Mouse (Mus musculus) midbrain, postnatal 0 days (tissue): ENCODE data around the gene Bckdha. TPM values are rescaled to one million over a fixed set of nuclear protein-coding genes. Genes with fewer than 3 reads are reported as not detected.

Experiments
- ATAC-seq: fragments of 200-750 bp; cut with Nextera tagmentation; 2 replicates; pipeline ENCODE4 v1.8.0; 2017; ENCODE audit warnings: moderate number of reproducible peaks, mild to moderate bottlenecking, moderate TSS enrichment, moderate library complexity; ENCODE audit not compliant: low FRiP score
- DNase-seq: peaks from one replicate; pipeline ENCODE4 v3.0.0-alpha.2; 2015; ENCODE audit warnings: low spot score
- H3K27ac ChIP-seq: fragments of 300-500 bp; sonication (generic); 2 replicates; pipeline ENCODE4 v1.5.1; 2014; ENCODE audit warnings: low read depth, mild to moderate bottlenecking, low read length, mixed read lengths
- H3K27me3 ChIP-seq: fragments of 300-500 bp; sonication (generic); 2 replicates; pipeline ENCODE4 v1.6.1; 2014; ENCODE audit warnings: low read length, control low read depth, mixed read lengths; ENCODE audit not compliant: insufficient read depth
- H3K36me3 ChIP-seq: fragments of 300-500 bp; sonication (generic); 2 replicates; pipeline ENCODE4 v1.6.1; 2014; ENCODE audit warnings: low read length, control low read depth, mixed read lengths; ENCODE audit not compliant: insufficient read depth
- H3K4me1 ChIP-seq: fragments of 300-500 bp; sonication (generic); 2 replicates; pipeline ENCODE4 v1.6.1; 2014; ENCODE audit warnings: mild to moderate bottlenecking, control low read depth, antibody characterized with exemption, low read length, mixed read lengths; ENCODE audit not compliant: insufficient read depth
- H3K4me2 ChIP-seq: fragments of 300-500 bp; sonication (generic); 2 replicates; pipeline ENCODE4 v1.6.1; 2014; ENCODE audit warnings: low read depth, mild to moderate bottlenecking, low read length, mixed read lengths; ENCODE audit not compliant: poor library complexity, severe bottlenecking
- H3K4me3 ChIP-seq: fragments of 300-500 bp; sonication (generic); 2 replicates; pipeline ENCODE4 v1.5.1; 2014; ENCODE audit warnings: low read depth, mild to moderate bottlenecking, low read length, moderate library complexity
- H3K9ac ChIP-seq: fragments of 300-500 bp; sonication (generic); replicated peaks from 2 replicates; pipeline ENCODE4 v1.6.1; 2014; ENCODE audit warnings: mild to moderate bottlenecking, low read length, moderate library complexity, mixed read lengths; ENCODE audit not compliant: poor library complexity, severe bottlenecking
- H3K9me3 ChIP-seq: fragments of 300-500 bp; sonication (generic); 2 replicates; pipeline ENCODE4 v1.6.1; 2016; ENCODE audit warnings: low read length, control low read depth
- CTCF ChIP-seq: IDR thresholded peaks from 2 replicates; pipeline ENCODE4 v1.5.1; 2016; ENCODE audit warnings: antibody characterized with exemption, mild to moderate bottlenecking
- WGBS: fragments of 180-500 bp; shearing (Covaris S2); extraction: QIAGEN DNeasy Blood & Tissue Kit; methylation state at CpG from one replicate; pipeline ENCODE4 v1.1.7; 2014; 5-methylcytosine and 5-hydroxymethylcytosine counted together
- polyA plus RNA-seq: library from polyadenylated mRNA; unstranded; fragments of >200 nt; fragmentation: Nextera tagmentation; extraction: Ambion mirVana; gene quantifications from 2 replicates; pipeline ENCODE4 v1.2.1, GENCODE M21; 2015
- total RNA-seq: library from RNA; depleted of rRNA; stranded (reverse); fragments of >200 nt; gene quantifications from 2 replicates; pipeline ENCODE4 v1.2.3, GENCODE M21; 2014

The Bckdha gene
- total and polyA plus RNA-seq, 2 experiments from 2014 or later, result 40.7 to 78.2 TPM

- no peak for DNase-seq
- H3K36me3 ChIP-seq, result no peaks in the 10 kb centered on the region
- no peak for TF ChIP-seq CTCF
- H3K4me3 ChIP-seq, result no peak overlapping the region
- no peak overlapping the region for H3K4me2 ChIP-seq
- H3K27ac ChIP-seq, result no peak overlapping the region
- 74% methylated on average over 11 of the region's 11 CpGs for WGBS
- H3K4me1 ChIP-seq, result peaks cover 9% of the 10 kb centered on the region; the same call in 1 of the 2 replicates
- no peak for ATAC-seq
- H3K9me3 ChIP-seq, result no peaks in the 10 kb centered on the region
- H3K9ac ChIP-seq, result no peak overlapping the region
- no peaks in the 10 kb centered on the region for H3K27me3 ChIP-seq
Measured at GRCm38 (mm10) chr7:25655601-25656428, 3.0 kb downstream of the Bckdha start.

GRCm38 (mm10) chr7:25652244-25652759 lies 6.5 kb downstream of the Bckdha start:
- DNase-seq (no peak), ATAC-seq (no peak)
- no peak overlapping the region for H3K4me3 ChIP-seq
- H3K36me3 ChIP-seq, result no peaks in the 10 kb centered on the region
- no peaks in the 10 kb centered on the region for H3K9me3 ChIP-seq
- H3K4me2 ChIP-seq, result no peak overlapping the region
- H3K27me3 ChIP-seq, result no peaks in the 10 kb centered on the region
- peaks cover 3% of the 10 kb centered on the region; the same call in 1 of the 2 replicates for H3K4me1 ChIP-seq
- no peak overlapping the region for H3K9ac ChIP-seq
- no peak overlapping the region for H3K27ac ChIP-seq
- 92% methylated on average over 12 of the region's 12 CpGs for WGBS
- no peak for TF ChIP-seq CTCF

- TF ChIP-seq CTCF, result no peak
- no peak overlapping the region for H3K9ac ChIP-seq
- H3K4me1 ChIP-seq, result no peaks in the 10 kb centered on the region
- no peak overlapping the region for H3K4me2 ChIP-seq
- no peak overlapping the region for H3K27ac ChIP-seq
- H3K36me3 ChIP-seq, result no peaks in the 10 kb centered on the region
- no peaks in the 10 kb centered on the region for H3K9me3 ChIP-seq
- ATAC-seq (no peak), DNase-seq (no peak)
- H3K27me3 ChIP-seq, result no peaks in the 10 kb centered on the region
- 89% methylated on average over 8 of the region's 8 CpGs for WGBS
- H3K4me3 ChIP-seq, result no peak overlapping the region
Measured at GRCm38 (mm10) chr7:25651281-25651680, 7.5 kb downstream of the Bckdha start.

- H3K4me1 ChIP-seq, result no peaks in the 10 kb centered on the region
- 0 out of 2 replicates have a peak, but pooled peaks cover 3% of the 10 kb centered on the region for H3K36me3 ChIP-seq
- H3K4me3 ChIP-seq, result no peak overlapping the region
- no peak for TF ChIP-seq CTCF
- no peak overlapping the region for H3K4me2 ChIP-seq
- ATAC-seq, result no peak
- no peak for DNase-seq
- no peak overlapping the region for H3K27ac ChIP-seq
- no peaks in the 10 kb centered on the region for H3K9me3 ChIP-seq
- H3K9ac ChIP-seq, result no peak overlapping the region
- no peaks in the 10 kb centered on the region for H3K27me3 ChIP-seq
- WGBS, result 86% methylated on average over 5 of the region's 5 CpGs
Measured at GRCm38 (mm10) chr7:25649839-25650238, 8.9 kb downstream of the Bckdha start.

GRCm38 (mm10) chr7:25647574-25648123 lies 11.1 kb downstream of the Bckdha start:
- Histone ChIP-seq H3K4me1 (no peaks in the 10 kb centered on the region), H3K4me3 (no peak overlapping the region), H3K27ac (no peak overlapping the region), H3K9me3 (no peaks in the 10 kb centered on the region), H3K9ac (no peak overlapping the region), H3K4me2 (no peak overlapping the region), H3K27me3 (no peaks in the 10 kb centered on the region), H3K36me3 (0 out of 2 replicates have a peak, but pooled peaks cover 5% of the 10 kb centered on the region)
- DNase-seq (no peak), ATAC-seq (no peak)
- TF ChIP-seq CTCF, result no peak
- 61% methylated on average over 5 of the region's 5 CpGs for WGBS

- DNase-seq, result no peak
- Histone ChIP-seq H3K9me3 (no peaks in the 10 kb centered on the region), H3K4me3 (no peak overlapping the region), H3K4me2 (no peak overlapping the region), H3K36me3 (peaks cover 16% of the 10 kb centered on the region; the same call in 1 of the 2 replicates), H3K27ac (no peak overlapping the region), H3K4me1 (no peaks in the 10 kb centered on the region), H3K9ac (no peak overlapping the region), H3K27me3 (no peaks in the 10 kb centered on the region)
- TF ChIP-seq CTCF, result no peak
- 42% methylated on average over 14 of the region's 14 CpGs for WGBS
- ATAC-seq, result no peak
Measured at GRCm38 (mm10) chr7:25645074-25645473, 13.7 kb downstream of the Bckdha start.
